Mouse (Mus musculus) kidney, adult 2 months (tissue): ENCODE data around the gene Art3.

Source experiments
- CTCF ChIP-seq: fragments of 200-500 bp; conservative IDR thresholded peaks from 2 replicates; pipeline ENCODE4 v1.5.1; 2011; ENCODE audit warnings: low read depth, mild to moderate bottlenecking, control low read depth, low read length, moderate library complexity, mixed read lengths; ENCODE audit not compliant: insufficient read depth, insufficient read length
- POLR2A ChIP-seq: fragments of 200-500 bp; IDR thresholded peaks from one replicate; pipeline ENCODE4 v1.6.1; 2011; ENCODE audit warnings: low read depth, low read length, control low read depth

DNA sequence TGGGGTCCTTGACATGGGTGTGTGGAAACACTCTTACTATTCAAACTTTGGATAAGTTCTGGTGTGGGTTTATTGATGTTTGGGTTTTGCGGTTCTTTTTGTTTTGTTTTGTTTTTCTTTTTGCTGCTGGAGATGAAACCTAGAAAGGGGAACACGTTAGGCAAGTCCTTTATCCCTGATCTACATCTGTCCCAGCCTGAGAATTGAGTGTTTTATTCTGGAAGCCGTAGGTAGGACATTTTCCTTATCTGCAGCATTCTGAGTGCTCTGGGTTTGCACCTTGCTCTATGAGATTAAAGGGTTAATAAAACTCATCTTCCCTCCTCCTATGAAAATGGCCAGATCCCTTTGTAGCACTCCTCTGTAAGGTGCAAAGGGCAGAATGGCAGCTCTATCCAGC is 64.1 kb downstream of the Art3 start:
- no peak for TF ChIP-seq POLR2A
- no peak for TF ChIP-seq CTCF
